Mouse (Mus musculus) heart, adult 2 months (tissue): ENCODE measurements around the gene Mpv17l2.

Experiments used
- CTCF ChIP-seq: fragments of 200-600 bp; IDR thresholded peaks from 2 replicates; pipeline ENCODE4 v1.8.1; 2022; ENCODE audit warnings: antibody characterized with exemption, mild to moderate bottlenecking, moderate library complexity
- EP300 ChIP-seq: fragments of 200-500 bp; IDR thresholded peaks from 2 replicates; pipeline ENCODE4 v1.6.1; 2011; ENCODE audit warnings: low read depth, low read length, control low read depth; ENCODE audit not compliant: insufficient read depth
- POLR2A ChIP-seq: fragments of 200-500 bp; IDR thresholded peaks from 2 replicates; pipeline ENCODE4 v1.6.1; 2011; ENCODE audit warnings: mild to moderate bottlenecking, low read depth, low read length, control low read depth; ENCODE audit not compliant: insufficient read depth

DNA sequence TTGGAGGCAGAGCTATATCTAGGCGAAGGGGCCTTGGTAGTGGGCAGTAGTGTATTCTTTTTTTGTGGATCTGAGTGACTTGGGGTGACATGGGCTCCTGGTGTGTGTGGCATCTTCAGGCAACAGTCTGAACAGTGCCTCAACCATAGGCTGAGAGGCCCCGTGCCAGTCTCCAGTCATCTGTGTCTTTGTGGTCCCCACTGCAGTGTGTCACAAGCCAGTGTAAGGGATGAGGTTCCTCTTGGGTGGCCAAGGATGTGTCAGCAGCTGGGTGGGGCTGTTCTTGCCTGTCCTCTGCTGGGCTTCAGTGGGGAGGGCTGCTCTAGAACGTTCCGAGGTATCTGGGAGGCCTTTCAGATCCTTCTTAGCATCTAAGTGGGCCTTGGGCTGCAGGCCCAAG, 29.8 kb downstream of the Mpv17l2 start:
- TF ChIP-seq CTCF (no peak), POLR2A (no peak), EP300 (no peak)
